Mouse (Mus musculus): ENCODE results near the gene Cttnbp2nl. TPM values are rescaled to one million over a fixed set of nuclear protein-coding genes. Genes with fewer than 3 reads are reported as not detected.

The Cttnbp2nl gene
- total RNA-seq, 1 experiment: 13.5 TPM

- H3K27ac ChIP-seq (ENCODE audit: insufficient read depth, low read depth, low read length, poor library complexity, severe bottlenecking): no peak overlapping the region
- no peak overlapping the region for H3K4me3 ChIP-seq (ENCODE audit: insufficient read depth in 1 of 2, low read depth in 1 of 2, low read length in 2 of 2, poor library complexity in 1 of 2, severe bottlenecking in 1 of 2)
- no peak overlapping the region for H3K9ac ChIP-seq (ENCODE audit: insufficient read depth, low read depth, low read length, poor library complexity, severe bottlenecking)
- H3K9me3 ChIP-seq (ENCODE audit: control insufficient read depth, insufficient read depth, low read depth, low read length): no peaks in the 10 kb centered on the region
- TF ChIP-seq ZNF384 (IDR thresholded peaks at IDR 0.05; ENCODE audit: low read depth, low read length): no peak
- no peak for TF ChIP-seq MAFK (IDR thresholded peaks at IDR 0.05; ENCODE audit: insufficient read depth, low read depth, low read length)
- no peak for TF ChIP-seq HCFC1 (IDR thresholded peaks at IDR 0.05; ENCODE audit: borderline replicate concordance, insufficient read depth, low read length)
- no peak for TF ChIP-seq ZC3H11A (IDR thresholded peaks at IDR 0.05; ENCODE audit: borderline replicate concordance, low read depth, low read length)
- TF ChIP-seq CHD2 (IDR thresholded peaks at IDR 0.05; ENCODE audit: low read depth, low read length): no peak
- H3K36me3 ChIP-seq (ENCODE audit: control insufficient read depth, insufficient read depth, low read length, poor library complexity, severe bottlenecking): no peaks in the 10 kb centered on the region
- in situ Hi-C loops (cut with MboI; ENCODE audit: low sequenced_read_pairs in 2 of 2, unreplicated experiment in 2 of 2): no loop called here
- H3K4me1 ChIP-seq (ENCODE audit: control insufficient read depth in 2 of 2, insufficient read depth in 2 of 2, low read length in 2 of 2, poor library complexity in 1 of 2): peaks cover 2 to 6% of the 10 kb centered on the region in 2 experiments; a peak in 1 of 4 replicates
- DNase-seq (ENCODE audit: low read depth, low spot score): no peak
Measured at GRCm38 (mm10) chr3:105047616-105048015, 5.3 kb downstream of the Cttnbp2nl start.

- Histone ChIP-seq H3K9ac (ENCODE audit: insufficient read depth, low read depth, low read length, poor library complexity, severe bottlenecking) (no peak overlapping the region; the same call in 1 of the 2 replicates), H3K9me3 (ENCODE audit: control insufficient read depth, insufficient read depth, low read depth, low read length) (no peaks in the 10 kb centered on the region), H3K4me1 (ENCODE audit: control insufficient read depth in 2 of 2, insufficient read depth in 2 of 2, low read length in 2 of 2, poor library complexity in 1 of 2) (peaks cover 2 to 6% of the 10 kb centered on the region in 2 experiments; a peak in 1 of 4 replicates), H3K36me3 (ENCODE audit: control insufficient read depth, insufficient read depth, low read length, poor library complexity, severe bottlenecking) (no peaks in the 10 kb centered on the region), H3K27ac (ENCODE audit: insufficient read depth, low read depth, low read length, poor library complexity, severe bottlenecking) (no peak overlapping the region), H3K4me3 (ENCODE audit: insufficient read depth in 1 of 2, low read depth in 1 of 2, low read length in 2 of 2, poor library complexity in 1 of 2, severe bottlenecking in 1 of 2) (no peak overlapping the region)
- no peak for TF ChIP-seq CHD2 (IDR thresholded peaks at IDR 0.05; ENCODE audit: low read depth, low read length)
- TF ChIP-seq ZC3H11A (IDR thresholded peaks at IDR 0.05; ENCODE audit: borderline replicate concordance, low read depth, low read length): no peak
- no peak for TF ChIP-seq ZNF384 (IDR thresholded peaks at IDR 0.05; ENCODE audit: low read depth, low read length)
- TF ChIP-seq MAFK (IDR thresholded peaks at IDR 0.05; ENCODE audit: insufficient read depth, low read depth, low read length): no peak
- no peak for TF ChIP-seq HCFC1 (IDR thresholded peaks at IDR 0.05; ENCODE audit: borderline replicate concordance, insufficient read depth, low read length)
- in situ Hi-C loops (cut with MboI; ENCODE audit: low sequenced_read_pairs in 2 of 2, unreplicated experiment in 2 of 2): no loop called here
- no peak for DNase-seq (ENCODE audit: low read depth, low spot score)
Measured at GRCm38 (mm10) chr3:105046870-105047269, 6.1 kb downstream of the Cttnbp2nl start.

GRCm38 (mm10) chr3:105043746-105044145 lies 9.2 kb downstream of the Cttnbp2nl start:
- H3K27ac ChIP-seq (ENCODE audit: insufficient read depth, low read depth, low read length, poor library complexity, severe bottlenecking): no peak overlapping the region
- H3K36me3 ChIP-seq (ENCODE audit: control insufficient read depth, insufficient read depth, low read length, poor library complexity, severe bottlenecking): no peaks in the 10 kb centered on the region
- no peak overlapping the region for H3K4me3 ChIP-seq (ENCODE audit: insufficient read depth in 1 of 2, low read depth in 1 of 2, low read length in 2 of 2, poor library complexity in 1 of 2, severe bottlenecking in 1 of 2)
- DNase-seq (ENCODE audit: low read depth, low spot score): no peak
- H3K9ac ChIP-seq (ENCODE audit: insufficient read depth, low read depth, low read length, poor library complexity, severe bottlenecking): no peak overlapping the region
- H3K9me3 ChIP-seq (ENCODE audit: control insufficient read depth, insufficient read depth, low read depth, low read length): no peaks in the 10 kb centered on the region
- in situ Hi-C loops (cut with MboI; ENCODE audit: low sequenced_read_pairs in 2 of 2, unreplicated experiment in 2 of 2): no loop called here
- TF ChIP-seq CHD2 (IDR thresholded peaks at IDR 0.05; ENCODE audit: low read depth, low read length): no peak
- no peak for TF ChIP-seq HCFC1 (IDR thresholded peaks at IDR 0.05; ENCODE audit: borderline replicate concordance, insufficient read depth, low read length)
- no peak for TF ChIP-seq MAFK (IDR thresholded peaks at IDR 0.05; ENCODE audit: insufficient read depth, low read depth, low read length)
- TF ChIP-seq ZNF384 (IDR thresholded peaks at IDR 0.05; ENCODE audit: low read depth, low read length): no peak
- no peak for TF ChIP-seq ZC3H11A (IDR thresholded peaks at IDR 0.05; ENCODE audit: borderline replicate concordance, low read depth, low read length)
- peaks cover 2 to 7% of the 10 kb centered on the region in 2 experiments; a peak in 2 of 4 replicates for H3K4me1 ChIP-seq (ENCODE audit: control insufficient read depth in 2 of 2, insufficient read depth in 2 of 2, low read length in 2 of 2, poor library complexity in 1 of 2)

DNA sequence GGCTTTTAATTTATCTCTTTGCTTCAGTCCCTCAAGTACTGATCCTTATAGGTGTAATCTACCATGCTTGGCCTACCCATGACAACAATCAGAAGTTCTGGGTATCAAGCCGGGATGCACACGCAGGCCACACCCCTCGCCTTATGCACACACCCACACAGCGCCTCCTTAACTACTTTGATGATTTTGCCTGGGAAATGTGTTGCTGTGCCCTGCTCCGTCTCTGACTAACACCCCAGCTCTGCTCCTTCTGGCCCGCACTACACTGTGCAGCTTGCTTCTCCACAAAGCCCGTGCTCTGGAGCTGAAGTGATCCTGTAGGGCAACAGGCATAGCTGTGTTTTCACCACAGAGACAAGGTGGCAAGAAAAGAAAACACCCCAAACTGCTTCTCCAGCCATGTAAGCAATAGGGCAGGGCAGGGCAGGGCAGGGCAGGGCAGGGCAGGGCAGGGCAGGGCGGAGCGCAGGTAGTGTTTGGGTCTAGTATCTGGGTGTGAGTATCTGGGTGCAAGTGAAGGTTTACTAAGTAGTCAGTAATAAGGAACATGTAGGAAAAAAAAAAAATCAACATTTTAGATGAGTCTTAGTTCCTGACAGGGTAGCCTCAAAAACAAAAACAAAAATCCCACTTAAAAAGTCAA lies 11.8 kb downstream of the Cttnbp2nl start:
- Histone ChIP-seq H3K27ac (ENCODE audit: insufficient read depth, low read depth, low read length, poor library complexity, severe bottlenecking) (no peak overlapping the region), H3K9me3 (ENCODE audit: control insufficient read depth, insufficient read depth, low read depth, low read length) (no peaks in the 10 kb centered on the region), H3K4me1 (ENCODE audit: control insufficient read depth in 2 of 2, insufficient read depth in 2 of 2, low read length in 2 of 2, poor library complexity in 1 of 2) (peaks cover 3 to 15% of the 10 kb centered on the region in 2 experiments), H3K4me3 (ENCODE audit: insufficient read depth in 1 of 2, low read depth in 1 of 2, low read length in 2 of 2, poor library complexity in 1 of 2, severe bottlenecking in 1 of 2) (no peak overlapping the region), H3K36me3 (ENCODE audit: control insufficient read depth, insufficient read depth, low read length, poor library complexity, severe bottlenecking) (no peaks in the 10 kb centered on the region; the same call in 1 of the 2 replicates), H3K9ac (ENCODE audit: insufficient read depth, low read depth, low read length, poor library complexity, severe bottlenecking) (0 out of 2 replicates have a peak overlapping the region, but pooled peaks have one; percentile 22)
- DNase-seq (ENCODE audit: low read depth, low spot score): no peak
- in situ Hi-C loops (cut with MboI; ENCODE audit: low sequenced_read_pairs in 2 of 2, unreplicated experiment in 2 of 2): no loop called here
- no peak for TF ChIP-seq CHD2 (IDR thresholded peaks at IDR 0.05; ENCODE audit: low read depth, low read length)

Data from ES-E14 (cell line).